Mouse (Mus musculus) thymus, postnatal 4 days (tissue): ENCODE results near the gene Jdp2.

Experiments
- DNase-seq: peaks from one replicate; pipeline ENCODE4 v3.0.0; 2021

Jdp2 gene

DNA sequence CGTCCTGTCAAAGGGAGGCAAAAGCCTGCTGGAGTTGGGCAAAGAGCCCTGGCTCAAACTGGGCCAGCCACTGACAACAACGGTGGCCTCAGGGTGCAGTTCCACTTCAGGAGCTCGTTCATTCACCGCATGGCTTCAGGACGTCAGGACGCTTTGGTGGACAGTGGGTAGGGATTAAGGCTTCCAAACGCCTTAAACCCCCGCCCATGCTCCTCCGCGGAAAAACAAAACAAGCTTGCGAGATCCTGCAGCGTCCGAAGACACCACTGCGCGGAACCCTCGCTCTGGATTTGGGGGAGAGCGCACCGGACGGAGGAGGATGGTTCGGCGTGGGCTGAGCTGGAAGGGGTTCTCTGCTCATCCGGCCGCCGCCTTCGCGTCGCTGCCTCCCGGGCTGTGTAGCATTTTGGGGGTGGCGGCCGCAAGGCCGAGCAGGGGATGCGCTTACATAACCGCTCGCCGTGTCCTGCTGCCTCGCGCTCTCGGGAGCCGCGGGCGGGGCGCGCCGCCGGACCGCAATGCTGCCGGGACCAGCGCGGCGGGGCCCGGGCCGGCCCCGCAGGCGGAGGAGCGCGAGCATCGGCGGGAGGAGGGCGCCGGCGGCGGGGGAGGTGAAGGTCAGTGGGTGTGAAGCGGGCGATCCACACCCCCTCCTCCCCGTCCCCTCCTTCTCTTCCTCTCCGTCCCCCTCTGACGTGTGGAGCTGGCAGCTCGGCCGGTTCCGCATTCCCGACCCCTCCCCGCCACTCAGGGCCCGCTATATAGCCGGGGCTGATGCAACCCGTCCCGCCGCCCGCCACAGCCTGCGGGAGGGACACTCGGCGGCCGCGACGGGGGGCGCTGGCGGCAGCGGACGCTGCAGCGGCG lies at the start of gene Jdp2:
Gene Jdp2, plus strand, starts transcription at position 417 of the 867 bp plus-strand sequence.
- peak; percentile 68 for DNase-seq

- DNase-seq, result no peak
These were observed 49.2 kb upstream of the Jdp2 start for GRCm38 (mm10) chr12:85549661-85550060.

DNA sequence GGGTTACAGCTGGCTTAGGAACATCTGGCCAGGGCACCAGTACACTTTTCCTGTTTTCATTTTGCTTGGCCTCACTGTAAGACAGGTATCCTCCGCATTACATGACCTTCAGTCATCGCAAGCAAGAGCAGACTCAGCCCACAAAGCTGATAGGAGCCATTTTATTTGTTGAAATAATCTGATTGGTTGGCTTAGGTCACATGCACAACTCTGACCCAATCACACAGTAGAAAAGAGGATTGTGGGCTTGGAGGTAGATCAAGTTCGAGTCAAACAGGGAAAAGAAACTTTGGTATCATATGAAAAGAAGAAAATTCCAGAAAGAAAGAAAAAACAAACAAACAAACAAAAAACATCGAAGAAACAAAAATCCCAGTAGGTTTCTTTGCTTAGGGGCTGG lies 48.4 kb upstream of the Jdp2 start:
- no peak for DNase-seq

DNA sequence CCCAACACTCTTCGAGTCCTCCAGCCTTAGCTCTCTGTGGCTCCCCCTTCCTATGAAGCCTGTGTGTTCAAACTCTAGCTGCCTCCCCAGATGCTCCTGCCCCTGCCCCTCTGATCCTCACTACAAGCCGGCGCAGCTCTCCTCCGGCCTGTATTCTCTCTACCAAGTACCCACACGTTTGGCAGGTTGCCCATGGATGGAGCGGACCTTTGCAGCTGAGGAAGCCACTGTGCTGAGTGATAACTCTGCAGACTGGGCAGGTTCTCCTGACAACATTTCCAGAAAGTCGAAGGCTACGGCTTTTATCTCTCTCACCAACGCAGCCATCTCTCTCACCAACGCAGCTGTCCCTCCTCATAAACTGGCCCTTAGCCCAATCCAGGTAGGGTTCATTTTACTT lies 39.5 kb upstream of the Jdp2 start:
- no peak for DNase-seq

DNA sequence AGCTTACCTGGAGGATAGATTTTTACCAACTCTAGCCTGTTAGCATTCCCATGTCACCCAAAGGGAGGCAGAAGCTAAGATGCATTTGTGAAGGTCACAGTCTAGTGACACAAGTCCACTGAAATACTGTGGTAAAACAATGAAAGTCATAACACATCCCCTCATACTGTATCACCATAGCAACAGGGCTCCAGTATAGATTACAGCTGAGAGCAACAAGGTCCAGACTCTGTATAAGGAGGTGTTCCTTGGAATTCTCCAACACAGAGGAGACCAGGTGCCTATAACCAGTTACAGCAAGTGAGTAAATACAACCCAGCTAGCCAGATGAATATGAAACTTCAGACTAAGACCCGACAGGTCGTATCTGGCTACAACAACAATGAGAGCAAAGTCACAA lies 33.4 kb upstream of the Jdp2 start:
- no peak for DNase-seq

DNA sequence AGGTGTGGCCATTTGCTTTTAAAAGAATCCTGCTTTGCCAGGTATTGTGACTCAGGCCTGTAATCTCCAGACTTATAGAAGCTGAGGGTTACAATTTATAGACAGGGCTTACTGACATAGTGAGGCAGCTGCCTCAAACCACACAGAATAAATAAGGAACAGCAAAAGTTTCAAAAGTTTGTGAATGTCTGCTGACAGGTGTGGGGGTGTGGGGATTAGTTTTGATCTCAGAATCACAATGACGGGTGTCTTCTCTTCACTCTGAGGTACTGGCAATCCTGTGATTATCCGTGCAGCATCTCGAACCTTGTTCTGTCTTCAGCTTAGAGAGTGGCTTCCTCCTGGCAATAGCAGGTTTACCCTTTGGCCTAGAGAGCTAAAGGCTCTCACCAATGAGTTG lies 30.5 kb upstream of the Jdp2 start:
- DNase-seq, result no peak

- peak; percentile 32 for DNase-seq
These were observed 29.3 kb upstream of the Jdp2 start for GRCm38 (mm10) chr12:85569393-85570157.

- no peak for DNase-seq
These were observed 28.7 kb upstream of the Jdp2 start for GRCm38 (mm10) chr12:85570158-85570540.

DNA sequence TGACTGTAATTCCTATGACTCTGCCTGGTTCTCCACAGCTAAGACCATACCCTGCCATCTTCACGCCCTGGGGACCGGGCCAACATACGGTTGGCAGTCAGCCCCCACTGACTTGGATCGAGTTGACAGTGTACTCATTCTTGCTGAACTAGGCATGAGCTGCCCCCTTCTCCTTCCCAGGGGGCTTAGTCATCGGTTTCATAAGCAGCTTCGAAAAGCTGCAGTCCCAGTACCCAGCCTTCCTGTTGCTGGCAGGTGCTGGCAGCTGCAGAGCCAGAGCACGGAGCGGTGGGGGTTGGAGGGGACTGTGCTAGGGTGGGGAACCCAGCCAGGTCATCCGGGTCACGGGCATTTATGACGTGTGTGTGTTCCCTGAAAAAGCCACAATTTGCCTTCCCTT lies 27.5 kb upstream of the Jdp2 start:
- DNase-seq, result peak; percentile 81

- DNase-seq, result peak; percentile 19
These were observed 26.8 kb upstream of the Jdp2 start for GRCm38 (mm10) chr12:85572047-85572475.

DNA sequence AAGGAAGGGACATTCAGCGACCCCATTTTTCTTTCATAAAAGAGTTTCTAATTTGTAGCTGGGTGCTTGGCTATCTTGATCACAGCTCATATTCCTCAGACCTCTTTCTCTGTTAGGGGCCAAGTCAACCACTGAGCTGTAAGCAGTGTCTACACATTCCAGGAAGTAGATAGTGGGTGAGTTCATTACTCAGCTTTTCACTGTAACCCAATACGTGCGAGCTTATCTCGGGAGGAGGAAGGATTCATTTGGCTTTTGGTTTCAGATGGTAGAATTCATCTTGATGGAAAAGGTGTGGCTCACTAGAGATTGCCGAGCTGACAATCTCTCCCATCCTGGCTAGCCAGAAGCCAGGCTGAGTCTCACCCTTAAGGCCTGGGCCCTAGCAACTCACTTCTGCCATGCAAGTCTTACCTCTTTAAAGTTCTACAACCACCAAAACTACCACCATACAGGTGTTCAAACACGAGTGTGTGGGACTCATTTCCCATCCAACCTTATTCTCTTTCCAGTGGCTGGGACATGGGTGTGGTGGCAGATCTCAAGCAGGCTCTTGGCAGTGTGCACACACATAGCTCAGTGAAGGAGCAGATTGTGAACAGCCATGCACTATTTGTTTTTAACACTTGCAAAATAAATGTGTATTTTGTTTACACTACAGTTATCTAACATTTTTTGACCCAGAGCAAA lies 23.9 kb upstream of the Jdp2 start:
- no peak for DNase-seq

DNA sequence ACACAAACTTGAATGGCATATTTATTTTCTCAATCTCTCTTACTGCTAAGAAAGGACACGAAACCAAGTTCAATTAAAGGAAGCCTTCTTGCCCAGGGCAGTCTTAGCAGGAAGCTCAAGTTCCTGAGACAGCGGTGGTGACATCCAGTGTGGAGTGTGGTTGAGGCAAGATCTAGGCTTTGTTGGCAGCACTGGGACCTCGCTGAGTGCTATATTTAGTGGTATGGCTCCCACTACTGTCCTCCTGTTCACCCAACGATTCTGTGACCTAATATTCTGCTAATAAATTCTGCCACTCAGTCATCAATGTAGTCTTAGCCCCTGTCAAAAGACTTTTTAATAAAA lies 23.4 kb upstream of the Jdp2 start:
- DNase-seq, result no peak

- DNase-seq, result no peak
These were observed 17.4 kb upstream of the Jdp2 start for GRCm38 (mm10) chr12:85581261-85582066.

DNA sequence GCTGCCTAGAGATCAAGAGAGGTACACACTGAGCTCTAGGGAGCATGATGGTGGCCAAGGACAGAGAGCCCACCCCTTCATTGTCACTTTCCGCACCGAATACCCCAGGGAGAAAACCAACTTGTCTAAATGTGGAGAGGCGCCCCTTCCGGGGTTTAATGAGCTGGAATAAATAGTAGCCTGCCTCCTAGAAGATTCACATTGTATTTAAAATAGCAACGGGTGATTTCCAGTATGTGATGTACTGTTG lies 16.8 kb upstream of the Jdp2 start:
- no peak for DNase-seq

- no peak for DNase-seq
These were observed 13.0 kb upstream of the Jdp2 start for GRCm38 (mm10) chr12:85585761-85586258.

DNA sequence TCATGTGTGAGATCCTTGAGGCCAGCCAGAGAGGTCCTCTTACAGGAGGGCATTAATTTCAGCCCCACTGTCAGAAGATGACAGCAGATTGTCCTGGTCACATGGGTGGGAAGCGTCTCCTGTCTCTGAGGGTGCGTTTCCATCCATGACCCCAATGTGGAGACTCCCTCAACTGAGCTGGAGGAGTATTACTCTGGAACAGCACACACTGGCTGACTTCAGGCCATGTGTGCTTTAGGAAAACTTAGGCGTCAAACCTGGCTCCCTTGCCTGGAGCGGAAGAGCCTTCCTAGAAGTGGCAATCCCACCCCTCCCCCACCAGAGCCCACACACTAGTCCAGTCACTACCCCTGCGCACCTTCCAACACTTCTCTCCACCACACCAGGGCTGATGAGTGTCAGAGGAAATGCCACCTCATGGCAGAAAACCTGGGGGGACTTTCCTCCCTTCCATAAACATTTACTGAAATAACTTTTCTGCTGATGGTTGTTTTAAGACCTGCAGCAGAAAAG lies 8.9 kb upstream of the Jdp2 start:
- no peak for DNase-seq

DNA sequence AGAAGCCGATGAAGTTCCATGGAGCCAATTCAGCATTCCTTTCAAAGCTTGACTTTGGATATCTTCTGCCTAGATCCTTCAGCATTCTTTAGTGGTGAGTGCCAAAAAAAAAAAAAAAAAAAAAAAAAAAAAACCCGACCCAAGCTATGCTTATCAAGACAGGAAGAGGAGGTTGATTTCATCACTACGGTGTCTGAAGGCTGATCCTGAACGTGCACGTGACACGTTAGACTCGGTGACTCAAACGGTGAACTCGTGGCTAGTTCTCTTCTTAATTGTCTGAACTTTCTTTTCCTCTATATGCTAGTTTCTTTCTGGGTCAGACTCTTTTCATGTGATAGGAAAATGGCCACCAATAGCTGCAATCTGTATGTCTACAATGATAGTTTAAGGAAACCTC lies 5.9 kb upstream of the Jdp2 start:
- no peak for DNase-seq

DNA sequence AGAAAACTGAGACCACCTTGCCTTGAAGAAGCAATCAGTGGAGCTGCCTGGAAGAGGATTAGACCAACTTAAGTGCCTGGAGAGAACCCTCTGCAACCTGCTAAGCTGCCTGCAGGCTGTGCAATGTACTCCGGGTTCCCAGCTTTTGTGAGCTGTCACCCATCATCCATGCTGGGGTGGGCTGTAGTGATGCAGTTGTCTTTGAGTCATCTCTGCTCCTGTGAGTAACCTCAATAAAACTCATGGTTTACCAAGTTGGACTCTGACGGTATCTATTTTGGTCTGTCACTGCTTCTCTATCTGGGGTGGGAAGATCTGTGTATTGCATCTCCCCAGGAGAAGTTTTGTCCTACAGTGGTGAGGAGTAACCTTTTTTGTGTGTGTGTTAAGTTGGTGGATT lies 4.4 kb upstream of the Jdp2 start:
- DNase-seq, result no peak

- DNase-seq, result no peak
These were observed 774 bp upstream of the Jdp2 start for GRCm38 (mm10) chr12:85598053-85598452.

- peak; percentile 76 for DNase-seq
These were observed 788 bp downstream of the Jdp2 start for GRCm38 (mm10) chr12:85599478-85600152.

DNA sequence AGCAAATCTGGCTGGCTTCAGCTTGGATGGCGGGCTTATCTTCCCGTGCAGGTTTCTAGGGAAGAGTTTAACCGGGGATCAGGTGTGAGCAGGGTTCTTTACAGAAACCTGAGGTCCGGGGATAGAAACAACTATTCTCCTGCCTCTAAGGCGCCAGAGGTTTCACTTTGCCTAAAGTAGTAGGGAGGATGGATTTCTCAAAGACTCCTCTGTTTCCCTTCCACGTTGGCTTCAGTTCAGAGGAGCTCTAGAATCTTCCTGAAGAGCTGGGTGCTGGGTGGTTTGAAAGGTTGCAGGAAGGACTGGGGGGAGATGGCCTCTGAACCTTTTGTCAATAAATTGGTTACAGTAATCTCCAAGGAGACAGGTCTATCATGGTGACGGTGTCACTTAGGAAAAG lies 1.8 kb downstream of the Jdp2 start:
- DNase-seq, result no peak

GRCm38 (mm10) chr12:85601531-85601930 lies 2.7 kb downstream of the Jdp2 start:
- no peak for DNase-seq
